ENCODE assay signal across 18 mouse cellular contexts in the genomic region with DNA sequence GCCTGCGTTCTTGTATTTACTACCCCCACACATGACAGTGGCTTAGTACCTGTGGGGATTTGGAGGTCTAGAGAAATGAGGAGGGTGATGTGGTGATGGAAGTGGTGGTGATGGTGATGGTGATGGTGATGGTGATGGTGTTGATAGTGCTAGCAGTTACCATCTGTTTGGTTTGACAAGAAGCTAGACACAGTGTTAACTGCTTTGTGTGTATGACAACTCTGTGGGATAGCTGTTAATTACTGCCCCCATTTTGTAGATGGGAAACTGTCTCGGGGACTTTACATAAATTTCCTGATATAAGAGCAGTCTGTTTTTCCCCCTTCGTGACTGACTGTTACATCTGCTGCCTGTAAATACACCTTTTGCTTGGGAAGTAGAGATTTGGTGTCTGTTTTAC.
"Had no signal": no experiment of that assay in that cellular context is flagged by ENCODE, and none has a peak within 500 bp of the region (broad histone marks: within the 10 kb centered on the region; RNA-seq: fewer than 3 reads in every experiment).

No protein-coding gene starts in this region.

- DNase-seq: kidney, adult 2 months; kidney, postnatal 25 days; liver, embryonic 13.5 days; lung, adult 2 months; lung, postnatal 14 days; lung, postnatal 4 days; right cerebral cortex, adult 18-20 months; right cerebral cortex, postnatal 14 days; right cerebral cortex, postnatal 4 days; thymus, adult 2 months; thymus, postnatal 14 days had no signal

- H3K27me3 ChIP-seq: liver, embryonic 13.5 days; midbrain, embryonic 12.5 days; midbrain, embryonic 15.5 days; neural tube, embryonic 12.5 days; neural tube, embryonic 15.5 days had no signal

- H3K9ac ChIP-seq: liver, embryonic 13.5 days; midbrain, embryonic 12.5 days; midbrain, embryonic 15.5 days; neural tube, embryonic 12.5 days; neural tube, embryonic 15.5 days had no signal

- ATAC-seq: intestine, postnatal 0 days; midbrain, embryonic 15.5 days had no signal

- H3K36me3 ChIP-seq: liver, embryonic 13.5 days; midbrain, embryonic 12.5 days; midbrain, embryonic 15.5 days had no signal

- H3K9me3 ChIP-seq: liver, embryonic 13.5 days; midbrain, embryonic 12.5 days; midbrain, embryonic 15.5 days; neural tube, embryonic 12.5 days; neural tube, embryonic 15.5 days had no signal

- H3K27ac ChIP-seq: kidney, postnatal 0 days; liver, embryonic 13.5 days; midbrain, embryonic 12.5 days; midbrain, embryonic 15.5 days; neural tube, embryonic 12.5 days; neural tube, embryonic 15.5 days; stomach, postnatal 0 days had no signal

- H3K4me2 ChIP-seq: liver, embryonic 13.5 days; midbrain, embryonic 12.5 days; midbrain, embryonic 15.5 days; neural tube, embryonic 12.5 days; neural tube, embryonic 15.5 days had no signal

- H3K4me3 ChIP-seq: liver, embryonic 13.5 days; midbrain, embryonic 12.5 days; midbrain, embryonic 15.5 days; neural tube, embryonic 12.5 days; neural tube, embryonic 15.5 days had no signal

- H3K4me1 ChIP-seq: liver, embryonic 13.5 days; midbrain, embryonic 12.5 days; midbrain, embryonic 15.5 days; neural tube, embryonic 12.5 days had no signal
